Mouse (Mus musculus) thymus, adult 2 months (tissue): ENCODE results near the gene Nxph4. TPM values are rescaled to one million over a fixed set of nuclear protein-coding genes. Genes with fewer than 3 reads are reported as not detected.
A peak's percentile ranks its signal among the peaks of the same experiment; 100 is the strongest.

Experiments
- DNase-seq: peaks from one replicate; pipeline ENCODE4 v3.0.0; 2021
- H3K27ac ChIP-seq: fragments of 200-500 bp; 2 replicates; pipeline ENCODE4 v1.5.1; 2012; ENCODE audit warnings: low read length, control low read depth; ENCODE audit not compliant: control insufficient read depth, insufficient read depth
- H3K27me3 ChIP-seq: fragments of 200-500 bp; 2 replicates; pipeline ENCODE4 v1.6.1; 2012; ENCODE audit warnings: mild to moderate bottlenecking, low read length, moderate library complexity, mixed read lengths; ENCODE audit not compliant: control insufficient read depth, insufficient read depth
- H3K36me3 ChIP-seq: fragments of 200-500 bp; 2 replicates; pipeline ENCODE4 v1.6.1; 2012; ENCODE audit warnings: mild to moderate bottlenecking, low read length, moderate library complexity; ENCODE audit not compliant: control insufficient read depth, insufficient read depth
- H3K4me1 ChIP-seq: fragments of 200-500 bp; replicated peaks from 2 replicates; pipeline ENCODE4 v1.6.1; 2012; ENCODE audit warnings: low read length; ENCODE audit not compliant: control insufficient read depth, insufficient read depth
- H3K4me3 ChIP-seq: fragments of 200-500 bp; 2 replicates; pipeline ENCODE4 v1.5.1; 2012; ENCODE audit warnings: mild to moderate bottlenecking, low read length, control low read depth, moderate library complexity; ENCODE audit not compliant: control insufficient read depth, insufficient read depth
- CTCF ChIP-seq: fragments of 200-500 bp; IDR thresholded peaks from 2 replicates; pipeline ENCODE4 v1.5.1; 2012; ENCODE audit warnings: mild to moderate bottlenecking, control low read depth, low read length, moderate library complexity, borderline replicate concordance; ENCODE audit not compliant: control insufficient read depth, poor library complexity, insufficient read depth; ENCODE audit errors: extremely low read depth
- POLR2A ChIP-seq: fragments of 200-500 bp; IDR thresholded peaks from 2 replicates; pipeline ENCODE4 v1.6.1; 2012; ENCODE audit warnings: mild to moderate bottlenecking, low read length, control low read depth, moderate library complexity; ENCODE audit not compliant: control insufficient read depth, poor library complexity, insufficient read depth; ENCODE audit errors: extremely low read depth
- WGBS: fragments of 180-500 bp; shearing (Covaris S2); methylation state at CpG from one replicate; pipeline ENCODE4 v1.1.7; 2018; 5-methylcytosine and 5-hydroxymethylcytosine counted together
- polyA plus RNA-seq: library from polyadenylated mRNA; depleted of rRNA; stranded (reverse); fragments of >200 nt; gene quantifications from 2 replicates; pipeline ENCODE4 v1.2.3, GENCODE M21; 2012

Nxph4 gene
- polyA plus RNA-seq, 1 experiment, result 0.20 TPM

DNA sequence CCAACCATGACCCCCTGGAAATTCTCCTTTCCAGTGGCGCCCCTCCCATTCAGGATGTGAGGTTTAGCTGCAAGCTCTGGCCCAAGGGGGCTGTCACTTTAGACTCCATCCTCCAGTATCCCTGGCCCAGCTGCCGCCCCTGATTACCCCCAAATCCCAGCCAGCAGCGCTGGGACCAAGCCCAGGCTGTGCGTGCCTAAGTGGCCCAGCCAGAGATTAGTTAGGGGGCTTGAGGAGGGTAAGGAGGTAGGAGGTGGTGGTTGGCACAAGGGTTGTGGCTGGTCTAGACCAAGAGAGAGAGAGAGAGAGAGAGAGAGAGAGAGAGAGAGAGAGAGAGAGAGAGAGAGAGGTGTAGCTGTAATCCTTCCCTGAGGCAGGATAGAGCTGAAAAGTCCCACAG lies 2.8 kb downstream of the Nxph4 start:
- H3K4me3 ChIP-seq, result no peak overlapping the region
- 19% methylated on average over 4 of the region's 4 CpGs for WGBS
- H3K36me3 ChIP-seq, result no peaks in the 10 kb centered on the region
- H3K4me1 ChIP-seq, result peaks cover 14% of the 10 kb centered on the region
- TF ChIP-seq POLR2A (no peak), CTCF (no peak)
- H3K27ac ChIP-seq, result no peak overlapping the region
- peaks cover 58% of the 10 kb centered on the region for H3K27me3 ChIP-seq
- DNase-seq, result no peak

DNA sequence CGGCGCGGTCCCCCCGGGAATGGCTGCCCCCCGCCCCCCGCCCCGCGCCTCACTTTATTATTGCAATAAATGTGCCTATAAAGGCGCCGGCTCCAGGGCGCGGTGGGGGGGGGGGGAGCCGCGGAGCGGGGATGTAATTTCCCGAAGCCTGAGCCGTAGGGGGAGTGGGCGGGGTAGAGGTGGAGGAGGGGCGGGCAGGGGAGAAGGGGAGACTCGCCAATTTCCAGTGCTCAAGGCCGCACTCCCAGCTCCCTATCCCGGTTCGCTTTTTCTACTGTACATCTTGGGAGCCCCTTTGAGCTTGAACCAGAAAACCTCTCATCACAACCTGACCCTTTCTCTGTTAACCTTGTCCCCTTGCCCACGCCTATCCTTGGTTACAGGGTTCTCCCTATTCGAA lies 3.4 kb downstream of the Nxph4 start:
- Histone ChIP-seq H3K4me1 (peaks cover 18% of the 10 kb centered on the region), H3K4me3 (no peak overlapping the region), H3K36me3 (no peaks in the 10 kb centered on the region), H3K27ac (no peak overlapping the region), H3K27me3 (peaks cover 60% of the 10 kb centered on the region)
- TF ChIP-seq POLR2A (no peak), CTCF (no peak)
- DNase-seq, result no peak
- 7% methylated on average over 19 of the region's 25 CpGs for WGBS

- Histone ChIP-seq H3K36me3 (no peaks in the 10 kb centered on the region), H3K4me3 (no peak overlapping the region), H3K4me1 (peaks cover 21% of the 10 kb centered on the region), H3K27ac (no peak overlapping the region), H3K27me3 (peaks cover 45% of the 10 kb centered on the region)
- TF ChIP-seq POLR2A (no peak), CTCF (no peak)
- DNase-seq, result no peak
- 12% methylated on average over 17 of the region's 17 CpGs for WGBS
Observed at GRCm38 (mm10) chr10:127527481-127527880, 6.9 kb downstream of the Nxph4 start.

- no peak for DNase-seq
- Histone ChIP-seq H3K4me3 (no peak overlapping the region), H3K4me1 (peaks cover 24% of the 10 kb centered on the region), H3K27me3 (peaks cover 38% of the 10 kb centered on the region), H3K36me3 (no peaks in the 10 kb centered on the region), H3K27ac (no peak overlapping the region)
- 2% methylated on average over 26 of the region's 26 CpGs for WGBS
- TF ChIP-seq CTCF (peak; percentile 54; the same call in 1 of the 2 replicates), POLR2A (no peak)
Observed at GRCm38 (mm10) chr10:127526681-127527080, 7.7 kb downstream of the Nxph4 start.

DNA sequence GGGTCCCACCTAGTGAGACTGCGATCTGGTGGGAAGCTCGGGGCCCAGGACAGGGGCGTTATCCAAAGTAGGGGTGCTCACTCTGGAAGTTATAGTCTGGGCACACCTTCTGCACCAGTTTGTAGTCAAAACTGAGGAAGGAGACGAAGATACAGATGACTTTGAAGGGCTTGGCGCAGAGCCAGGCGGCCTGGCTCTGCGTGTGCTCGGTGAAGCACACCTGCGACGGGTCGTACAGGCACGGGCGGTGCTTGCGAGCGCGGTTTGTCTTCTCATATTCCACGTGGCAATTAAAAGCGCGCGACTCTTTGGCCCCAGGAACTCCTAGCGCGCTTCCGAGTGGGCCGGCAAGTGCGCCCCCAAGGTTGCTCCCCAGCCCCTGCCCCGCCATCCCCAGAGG lies 8.3 kb downstream of the Nxph4 start:
- Histone ChIP-seq H3K27ac (no peak overlapping the region), H3K36me3 (no peaks in the 10 kb centered on the region), H3K27me3 (peaks cover 33% of the 10 kb centered on the region), H3K4me3 (no peak overlapping the region), H3K4me1 (peaks cover 30% of the 10 kb centered on the region)
- under 1% methylated on average over 26 of the region's 26 CpGs for WGBS
- DNase-seq, result peak; percentile 64
- TF ChIP-seq POLR2A (no peak), CTCF (no peak)

DNA sequence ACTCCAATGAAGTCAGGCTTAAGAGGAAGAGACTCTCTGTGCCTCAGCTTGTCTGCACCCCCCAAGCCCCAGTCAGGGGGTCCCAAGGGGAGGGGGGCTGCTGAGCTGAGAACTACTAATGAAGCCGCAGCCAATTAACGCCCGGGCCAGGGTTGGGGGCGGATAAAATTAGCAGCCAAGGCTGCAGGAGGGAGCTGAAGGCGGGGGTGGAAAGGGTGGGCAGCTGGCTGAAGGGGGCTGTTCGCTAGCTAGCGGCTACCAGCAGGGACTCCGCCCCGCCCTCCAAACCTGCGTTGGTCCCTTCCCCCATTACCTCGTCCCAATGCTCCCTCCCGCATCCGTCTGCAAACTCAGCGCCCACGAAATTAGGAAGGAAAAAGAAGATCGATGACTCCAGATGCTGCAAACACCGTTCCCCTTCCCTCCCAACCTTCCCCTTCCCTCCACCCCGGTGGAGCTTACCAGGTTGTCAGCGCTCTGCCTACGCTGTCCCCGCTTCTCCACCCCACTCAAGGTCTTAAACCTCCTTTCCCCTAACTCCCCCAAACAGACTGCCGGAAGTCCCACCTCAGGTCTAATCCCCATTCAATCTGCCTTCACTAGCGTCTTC lies 9.6 kb downstream of the Nxph4 start:
- Histone ChIP-seq H3K36me3 (no peaks in the 10 kb centered on the region), H3K27ac (no peak overlapping the region), H3K4me3 (no peak overlapping the region), H3K27me3 (peaks cover 23% of the 10 kb centered on the region), H3K4me1 (peaks cover 30% of the 10 kb centered on the region)
- WGBS, result 26% methylated on average over 23 of the region's 23 CpGs
- DNase-seq, result no peak
- no peak for TF ChIP-seq POLR2A
- TF ChIP-seq CTCF, result no peak
